Mouse (Mus musculus): ENCODE measurements around the gene Dhdds. TPM values are rescaled to one million over a fixed set of nuclear protein-coding genes. Genes with fewer than 3 reads are reported as not detected.

Gene Dhdds
- total and polyA plus RNA-seq, 2 experiments from 2014 or later, result 41.5 to 49.5 TPM

GRCm38 (mm10) chr4:133958884-133959283 lies 41.8 kb downstream of the Dhdds start:
- no peak for ATAC-seq

GRCm38 (mm10) chr4:133956358-133956757 lies 44.4 kb downstream of the Dhdds start:
- 83% methylated on average over 4 of the region's 4 CpGs for WGBS
- no peak overlapping the region for H3K9ac ChIP-seq (replicated peaks; ENCODE audit: low read length)

More at GRCm38 (mm10) chr4:133958884-133959283, 41.8 kb downstream of the Dhdds start:
- no peak overlapping the region for H3K4me2 ChIP-seq (ENCODE audit: low read depth, low read length)
- H3K4me3 ChIP-seq (ENCODE audit: low read length), result no peak overlapping the region
- no peak overlapping the region for H3K9ac ChIP-seq (replicated peaks; ENCODE audit: low read length)
- no peaks in the 10 kb centered on the region for H3K9me3 ChIP-seq (ENCODE audit: low read length)
- H3K4me1 ChIP-seq (ENCODE audit: insufficient read depth, low read length), result no peaks in the 10 kb centered on the region
- 0 out of 2 replicates have a peak, but pooled peaks cover 6% of the 10 kb centered on the region for H3K36me3 ChIP-seq (ENCODE audit: insufficient read depth, low read length)
- no peak overlapping the region for H3K27ac ChIP-seq
- DNase-seq (ENCODE audit: low spot score), result no peak
- 95% methylated on average over 1 of the region's 1 CpGs for WGBS
- no peak for TF ChIP-seq CTCF (IDR thresholded peaks at IDR 0.05; ENCODE audit: low read depth)
- no peaks in the 10 kb centered on the region for H3K27me3 ChIP-seq (ENCODE audit: insufficient read depth, low read length)

GRCm38 (mm10) chr4:133946736-133947135 lies 54.0 kb downstream of the Dhdds start:
- WGBS, result 65% methylated on average over 4 of the region's 4 CpGs
- H3K27me3 ChIP-seq (ENCODE audit: insufficient read depth, low read length), result no peaks in the 10 kb centered on the region
- H3K4me3 ChIP-seq (ENCODE audit: low read length), result no peak overlapping the region
- H3K4me2 ChIP-seq (ENCODE audit: low read depth, low read length), result no peak overlapping the region
- ATAC-seq, result no peak
- no peak overlapping the region for H3K9ac ChIP-seq (replicated peaks; ENCODE audit: low read length)
- no peaks in the 10 kb centered on the region for H3K36me3 ChIP-seq (ENCODE audit: insufficient read depth, low read length)
- DNase-seq (ENCODE audit: low spot score), result no peak
- no peak overlapping the region for H3K27ac ChIP-seq
- no peaks in the 10 kb centered on the region for H3K4me1 ChIP-seq (ENCODE audit: insufficient read depth, low read length)
- no peak for TF ChIP-seq CTCF (IDR thresholded peaks at IDR 0.05; ENCODE audit: low read depth)
- no peaks in the 10 kb centered on the region for H3K9me3 ChIP-seq (ENCODE audit: low read length)

More at GRCm38 (mm10) chr4:133956358-133956757, 44.4 kb downstream of the Dhdds start:
- Histone ChIP-seq H3K4me1 (ENCODE audit: insufficient read depth, low read length) (no peaks in the 10 kb centered on the region), H3K27ac (no peak overlapping the region), H3K9me3 (ENCODE audit: low read length) (no peaks in the 10 kb centered on the region), H3K36me3 (ENCODE audit: insufficient read depth, low read length) (no peaks in the 10 kb centered on the region), H3K27me3 (ENCODE audit: insufficient read depth, low read length) (no peaks in the 10 kb centered on the region), H3K4me3 (ENCODE audit: low read length) (no peak overlapping the region), H3K4me2 (ENCODE audit: low read depth, low read length) (no peak overlapping the region)
- ATAC-seq (no peak), DNase-seq (ENCODE audit: low spot score) (no peak)
- TF ChIP-seq CTCF (IDR thresholded peaks at IDR 0.05; ENCODE audit: low read depth), result no peak

GRCm38 (mm10) chr4:133943791-133944190 lies 56.9 kb downstream of the Dhdds start:
- Histone ChIP-seq H3K4me2 (ENCODE audit: low read depth, low read length) (no peak overlapping the region), H3K27ac (no peak overlapping the region), H3K4me3 (ENCODE audit: low read length) (no peak overlapping the region), H3K36me3 (ENCODE audit: insufficient read depth, low read length) (no peaks in the 10 kb centered on the region), H3K4me1 (ENCODE audit: insufficient read depth, low read length) (no peaks in the 10 kb centered on the region), H3K9ac (replicated peaks; ENCODE audit: low read length) (no peak overlapping the region), H3K9me3 (ENCODE audit: low read length) (no peaks in the 10 kb centered on the region), H3K27me3 (ENCODE audit: insufficient read depth, low read length) (no peaks in the 10 kb centered on the region)
- ATAC-seq, result no peak
- no peak for DNase-seq (ENCODE audit: low spot score)
- WGBS, result 87% methylated on average over 3 of the region's 3 CpGs
- no peak for TF ChIP-seq CTCF (IDR thresholded peaks at IDR 0.05; ENCODE audit: low read depth)

- ATAC-seq (no peak), DNase-seq (ENCODE audit: low spot score) (no peak)
- H3K9ac ChIP-seq (replicated peaks; ENCODE audit: low read length), result no peak overlapping the region
- H3K27me3 ChIP-seq (ENCODE audit: insufficient read depth, low read length), result no peaks in the 10 kb centered on the region
- no peak overlapping the region for H3K27ac ChIP-seq
- no peaks in the 10 kb centered on the region for H3K9me3 ChIP-seq (ENCODE audit: low read length)
- no peaks in the 10 kb centered on the region for H3K4me1 ChIP-seq (ENCODE audit: insufficient read depth, low read length)
- no peak overlapping the region for H3K4me2 ChIP-seq (ENCODE audit: low read depth, low read length)
- TF ChIP-seq CTCF (IDR thresholded peaks at IDR 0.05; ENCODE audit: low read depth), result no peak
- 91% methylated on average over 4 of the region's 4 CpGs for WGBS
- no peaks in the 10 kb centered on the region for H3K36me3 ChIP-seq (ENCODE audit: insufficient read depth, low read length)
- no peak overlapping the region for H3K4me3 ChIP-seq (ENCODE audit: low read length)
Observed at GRCm38 (mm10) chr4:133942679-133943078, 58.0 kb downstream of the Dhdds start.

- no peaks in the 10 kb centered on the region for H3K36me3 ChIP-seq (ENCODE audit: insufficient read depth, low read length)
- WGBS, result 47% methylated on average over 3 of the region's 3 CpGs
- no peak for ATAC-seq
- no peaks in the 10 kb centered on the region for H3K9me3 ChIP-seq (ENCODE audit: low read length)
- no peak for TF ChIP-seq CTCF (IDR thresholded peaks at IDR 0.05; ENCODE audit: low read depth)
- no peak for DNase-seq (ENCODE audit: low spot score)
- no peaks in the 10 kb centered on the region for H3K27me3 ChIP-seq (ENCODE audit: insufficient read depth, low read length)
- no peak overlapping the region for H3K27ac ChIP-seq
- no peak overlapping the region for H3K4me2 ChIP-seq (ENCODE audit: low read depth, low read length)
- no peak overlapping the region for H3K9ac ChIP-seq (replicated peaks; ENCODE audit: low read length)
- no peak overlapping the region for H3K4me3 ChIP-seq (ENCODE audit: low read length)
- no peaks in the 10 kb centered on the region for H3K4me1 ChIP-seq (ENCODE audit: insufficient read depth, low read length)
Observed at GRCm38 (mm10) chr4:133941576-133941975, 59.1 kb downstream of the Dhdds start.

GRCm38 (mm10) chr4:133940386-133941260 lies 60.1 kb downstream of the Dhdds start:
- Histone ChIP-seq H3K4me1 (ENCODE audit: insufficient read depth, low read length) (no peaks in the 10 kb centered on the region), H3K9ac (replicated peaks; ENCODE audit: low read length) (no peak overlapping the region), H3K27me3 (ENCODE audit: insufficient read depth, low read length) (no peaks in the 10 kb centered on the region), H3K4me2 (ENCODE audit: low read depth, low read length) (no peak overlapping the region), H3K27ac (no peak overlapping the region), H3K36me3 (ENCODE audit: insufficient read depth, low read length) (no peaks in the 10 kb centered on the region), H3K4me3 (ENCODE audit: low read length) (no peak overlapping the region), H3K9me3 (ENCODE audit: low read length) (no peaks in the 10 kb centered on the region)
- TF ChIP-seq CTCF (IDR thresholded peaks at IDR 0.05; ENCODE audit: low read depth), result no peak
- WGBS, result 85% methylated on average over 13 of the region's 13 CpGs
- ATAC-seq, result no peak
- no peak for DNase-seq (ENCODE audit: low spot score)

All from hindbrain, postnatal 0 days (tissue).